Mouse (Mus musculus) urinary bladder, postnatal 25 days (tissue): ENCODE data around the gene Wrb.

Experiments used
- DNase-seq: peaks from one replicate; pipeline ENCODE4 v3.0.0; 2022; ENCODE audit warnings: low spot score

The Wrb gene

GRCm38 (mm10) chr16:96158511-96159080, 13.4 kb downstream of the Wrb start:
- no peak for DNase-seq

- peak; percentile 55 for DNase-seq
Observed at GRCm38 (mm10) chr16:96159091-96159731, 14.0 kb downstream of the Wrb start.

- no peak for DNase-seq
Observed at GRCm38 (mm10) chr16:96159794-96160346, 14.7 kb downstream of the Wrb start.

- no peak for DNase-seq
Observed at GRCm38 (mm10) chr16:96160927-96161326, 15.7 kb downstream of the Wrb start.

GRCm38 (mm10) chr16:96161336-96161735, 16.1 kb downstream of the Wrb start:
- no peak for DNase-seq

- no peak for DNase-seq
Observed at GRCm38 (mm10) chr16:96165723-96166264, 20.6 kb downstream of the Wrb start.

GRCm38 (mm10) chr16:96168837-96169236, 23.6 kb downstream of the Wrb start:
- no peak for DNase-seq

GRCm38 (mm10) chr16:96173648-96174047, 28.4 kb downstream of the Wrb start:
- DNase-seq: no peak

- no peak for DNase-seq
Observed at GRCm38 (mm10) chr16:96175399-96175798, 30.2 kb downstream of the Wrb start.

- DNase-seq: no peak
Observed at GRCm38 (mm10) chr16:96179156-96179555, 33.9 kb downstream of the Wrb start.

GRCm38 (mm10) chr16:96187619-96188018, 42.4 kb downstream of the Wrb start:
- DNase-seq: no peak

- peak; percentile 100 for DNase-seq
Observed at GRCm38 (mm10) chr16:96191531-96192506, 46.6 kb downstream of the Wrb start, which contains the start of gene Lca5l. TSS of gene Lca5l (minus strand) at chr16:96192271.

GRCm38 (mm10) chr16:96199913-96200701, 54.9 kb downstream of the Wrb start, which contains the start of gene Sh3bgr:
TSS of gene Sh3bgr (plus strand) at chr16:96200450.
- peak; percentile 35 for DNase-seq

GRCm38 (mm10) chr16:96200702-96201028, 55.5 kb downstream of the Wrb start:
- no peak for DNase-seq

GRCm38 (mm10) chr16:96201485-96202232, 56.5 kb downstream of the Wrb start:
- DNase-seq: no peak
